Mouse (Mus musculus): ENCODE data around the gene Frmd4b.

The Frmd4b gene

DNA sequence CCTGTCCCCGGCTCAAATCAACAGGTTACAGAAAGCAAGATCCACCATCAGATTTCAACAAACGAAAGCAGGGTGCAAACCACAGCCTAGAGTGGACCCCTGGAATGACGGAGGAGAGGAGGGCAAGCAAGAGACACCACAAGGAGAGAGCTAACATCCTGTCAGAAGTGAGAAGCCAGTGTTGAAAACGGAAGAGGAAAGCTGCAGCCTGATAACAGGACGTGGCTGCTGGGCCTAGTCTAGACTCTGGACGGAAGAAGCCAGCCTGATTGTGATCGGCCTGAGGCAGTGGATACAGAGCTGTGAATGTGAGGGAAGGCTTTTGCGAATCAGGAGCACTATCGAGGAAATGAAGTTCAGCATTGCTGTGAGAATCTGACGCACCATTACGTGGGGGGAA lies 296.2 kb downstream of the Frmd4b start:
- intact Hi-C loops (cut with DNase I): no loop called here

DNA sequence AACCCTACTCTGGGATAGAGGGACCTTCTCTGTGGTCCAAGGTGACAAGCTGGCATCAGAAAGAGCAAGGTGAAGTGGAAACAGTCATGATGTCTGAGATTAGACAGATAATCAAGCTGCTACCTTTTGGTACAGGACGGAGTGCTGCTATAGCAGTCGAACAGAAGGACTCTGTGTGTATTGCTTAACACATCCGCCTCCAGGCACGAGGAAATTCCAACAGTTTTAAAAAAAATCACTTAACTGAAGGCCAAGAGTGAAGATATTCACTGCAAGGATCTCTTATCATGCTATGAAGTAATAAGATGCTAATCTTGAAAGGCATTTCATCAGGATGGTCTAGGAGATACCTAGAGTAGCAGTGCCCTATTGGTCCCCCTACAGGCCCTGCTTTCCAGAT lies 298.3 kb downstream of the Frmd4b start:
- intact Hi-C loops (cut with DNase I): no loop called here

DNA sequence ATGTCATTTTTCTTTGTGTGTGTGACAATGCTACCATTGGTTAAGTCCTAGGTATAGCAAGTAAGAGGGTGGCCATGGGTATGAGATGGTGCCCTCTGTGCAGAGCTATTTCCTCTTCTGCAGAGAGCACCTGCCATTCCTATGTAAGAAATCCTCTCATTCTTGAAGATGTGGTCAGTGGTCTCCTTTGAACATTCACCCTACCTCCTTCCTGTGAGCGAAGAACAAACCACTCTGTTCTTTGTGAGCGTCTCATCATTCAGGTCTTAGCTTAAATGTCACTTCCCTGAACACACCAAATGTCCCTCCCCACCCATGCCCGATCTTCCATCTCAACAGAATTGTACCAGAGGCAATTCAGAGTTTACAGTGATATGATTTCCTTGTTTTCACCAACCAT lies 299.4 kb downstream of the Frmd4b start:
- intact Hi-C loops (cut with DNase I): no loop called here

DNA sequence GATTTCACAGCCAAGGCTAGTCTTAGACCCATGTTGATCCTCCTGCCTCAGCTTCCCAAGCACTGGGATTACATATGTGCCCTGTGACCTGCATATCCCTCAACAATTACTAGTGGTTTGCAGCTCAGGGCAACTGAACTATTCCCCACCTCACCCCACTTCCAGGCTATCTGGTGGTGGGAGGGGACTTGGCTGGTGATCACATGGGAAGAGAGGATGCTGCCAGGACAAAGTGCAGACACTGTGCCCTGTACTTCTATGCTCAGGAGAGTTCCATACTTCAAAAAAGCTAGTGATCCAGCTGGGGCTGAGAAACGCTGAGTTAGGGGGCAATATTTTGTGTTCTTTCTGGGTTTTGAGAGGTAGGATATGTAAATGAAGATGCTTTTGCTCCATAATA lies 300.6 kb downstream of the Frmd4b start:
- intact Hi-C loops (cut with DNase I): no loop called here

DNA sequence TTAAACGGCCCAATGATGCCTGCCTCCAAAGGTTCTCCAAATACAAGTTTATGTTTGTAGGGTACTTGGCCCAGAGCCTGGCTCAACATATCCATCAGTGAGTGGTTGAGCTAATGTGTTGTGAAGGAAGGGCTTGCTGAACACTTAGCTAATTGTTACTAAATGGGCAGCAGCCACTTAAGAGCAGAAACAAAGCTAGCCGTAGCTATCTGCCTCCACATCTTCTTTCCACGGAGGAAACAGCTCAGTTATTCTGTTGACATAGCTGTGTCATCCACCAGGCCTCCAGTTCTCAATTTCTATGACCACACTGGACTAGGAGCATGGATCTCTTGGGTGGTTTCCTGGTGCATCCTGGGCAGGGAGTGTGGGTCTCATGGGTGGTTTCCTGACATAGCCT lies 302.0 kb downstream of the Frmd4b start:
- intact Hi-C loops (cut with DNase I): no loop called here

DNA sequence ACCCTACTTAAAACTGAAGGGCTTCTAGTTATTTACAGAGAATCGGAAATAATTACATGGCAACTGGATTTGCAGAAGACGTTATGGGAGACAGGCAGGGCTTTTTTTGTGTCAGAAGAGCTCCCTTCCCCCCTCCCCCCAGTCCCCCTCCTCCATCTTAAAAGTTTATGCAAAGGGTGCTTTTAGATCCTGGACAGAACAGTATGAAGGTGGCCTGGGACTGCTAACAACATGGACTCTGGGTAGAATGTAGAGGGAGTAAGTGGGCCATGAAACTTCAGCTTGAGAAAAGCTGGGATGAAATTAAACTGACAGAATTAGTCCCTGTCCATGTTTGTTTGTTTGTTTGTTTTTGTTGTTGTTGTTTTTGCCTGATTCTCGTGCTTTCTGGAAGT lies 304.8 kb downstream of the Frmd4b start:
- intact Hi-C loops (cut with DNase I): no loop called here

DNA sequence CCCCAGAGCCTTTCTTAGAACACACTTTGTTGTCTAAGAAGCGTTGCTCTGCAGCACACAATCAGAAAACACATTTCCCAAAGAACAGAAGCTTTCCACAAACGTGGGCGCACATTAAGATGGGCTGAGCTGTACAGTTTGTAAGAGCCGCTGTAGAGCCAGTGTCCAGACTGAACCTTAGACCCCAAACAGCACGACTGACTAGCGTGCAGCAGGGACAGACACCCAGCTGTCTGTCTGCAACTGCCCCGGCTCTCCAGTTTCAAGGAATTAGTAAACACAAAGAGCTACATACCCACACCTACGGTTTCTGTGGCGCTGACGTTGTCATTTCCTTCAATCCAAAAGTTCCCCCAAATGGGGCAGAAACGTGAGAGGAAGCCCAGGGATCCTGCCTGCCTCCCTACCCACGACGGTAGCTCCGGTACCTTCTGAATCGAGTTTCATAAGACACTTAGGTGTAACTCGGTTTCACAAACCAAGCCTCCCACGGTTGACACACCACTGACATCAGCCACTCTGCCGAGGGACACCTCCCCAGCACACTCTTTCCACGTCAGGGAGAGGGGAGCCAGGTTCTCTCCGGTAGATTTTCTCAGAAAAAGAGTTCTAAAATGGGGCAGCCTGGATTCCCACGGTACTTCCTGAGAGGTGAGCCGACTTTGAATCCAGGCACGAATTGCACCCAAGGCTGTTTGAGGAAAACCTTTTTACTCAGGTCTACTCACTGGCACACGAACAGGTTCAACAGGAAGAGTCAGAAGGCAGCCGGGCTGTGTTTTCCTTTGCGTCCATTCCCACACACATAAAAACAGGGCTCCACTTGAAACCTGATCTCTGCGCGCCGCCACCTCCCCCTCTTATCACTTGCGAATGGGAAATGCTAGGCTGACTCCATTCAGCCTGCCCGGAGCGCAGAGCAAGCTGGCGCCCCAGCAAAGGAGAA lies 305.5 kb downstream of the Frmd4b start:
- intact Hi-C loops (cut with DNase I): no loop called here

DNA sequence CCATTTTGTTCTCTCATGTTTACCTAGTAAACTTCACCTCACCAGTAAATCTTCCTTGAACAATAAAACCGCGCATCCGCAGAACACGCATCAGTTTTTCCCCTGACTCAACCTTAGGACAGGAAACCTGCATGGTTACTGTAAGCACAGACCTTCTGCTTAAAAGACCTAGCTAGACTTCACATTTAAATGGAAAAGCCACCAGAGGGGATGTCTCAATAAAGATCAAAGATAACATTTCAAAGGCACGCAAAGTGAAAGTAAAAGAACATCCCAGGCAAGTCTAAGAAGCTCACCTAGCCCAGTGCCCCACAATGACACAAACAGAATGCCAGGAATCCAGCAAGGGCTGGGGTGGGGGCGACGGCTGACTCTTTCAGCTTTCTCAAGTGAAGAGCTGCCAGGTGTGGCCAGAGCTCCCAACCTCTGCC lies 306.4 kb downstream of the Frmd4b start:
- intact Hi-C loops (cut with DNase I): no loop called here

DNA sequence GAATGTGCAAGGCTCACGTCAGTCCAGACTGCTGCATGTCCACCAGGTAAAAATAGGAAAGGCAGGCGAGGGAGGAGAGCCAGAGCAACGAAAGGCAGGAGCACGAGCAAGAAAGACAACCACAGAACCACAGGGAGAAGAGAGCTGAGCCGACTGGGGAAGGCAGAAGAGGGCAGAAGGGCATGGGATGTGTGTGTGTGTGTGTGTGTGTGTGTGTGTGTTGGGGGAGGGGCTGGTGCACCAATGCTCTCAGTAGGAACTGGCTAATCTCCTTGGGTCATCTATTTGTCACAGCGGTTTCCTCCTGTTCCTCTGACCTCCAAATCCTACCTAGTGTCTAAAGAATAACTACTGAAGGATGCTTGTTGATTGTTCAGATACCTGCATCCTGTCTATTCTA lies 308.2 kb downstream of the Frmd4b start:
- intact Hi-C loops (cut with DNase I): no loop called here

DNA sequence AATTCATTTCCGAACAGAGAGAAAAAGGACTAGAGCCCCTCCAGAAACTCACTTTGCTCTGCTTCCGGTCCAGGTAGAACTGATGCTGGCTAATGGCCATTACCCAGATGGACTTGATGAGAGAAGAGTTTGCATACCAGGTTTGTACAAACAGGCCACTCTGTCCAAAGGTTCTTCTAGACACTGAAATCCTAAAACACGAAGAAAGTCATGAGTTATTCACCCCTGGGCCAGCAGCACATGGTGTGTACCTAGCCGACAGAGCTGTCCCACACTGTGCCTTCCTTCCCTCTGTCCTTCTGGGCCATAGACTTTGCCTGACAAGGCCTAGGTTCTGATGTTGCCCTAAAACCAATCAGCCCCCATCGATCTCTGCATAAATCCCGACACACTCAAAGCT lies 308.8 kb downstream of the Frmd4b start:
- intact Hi-C loops (cut with DNase I): no loop called here

DNA sequence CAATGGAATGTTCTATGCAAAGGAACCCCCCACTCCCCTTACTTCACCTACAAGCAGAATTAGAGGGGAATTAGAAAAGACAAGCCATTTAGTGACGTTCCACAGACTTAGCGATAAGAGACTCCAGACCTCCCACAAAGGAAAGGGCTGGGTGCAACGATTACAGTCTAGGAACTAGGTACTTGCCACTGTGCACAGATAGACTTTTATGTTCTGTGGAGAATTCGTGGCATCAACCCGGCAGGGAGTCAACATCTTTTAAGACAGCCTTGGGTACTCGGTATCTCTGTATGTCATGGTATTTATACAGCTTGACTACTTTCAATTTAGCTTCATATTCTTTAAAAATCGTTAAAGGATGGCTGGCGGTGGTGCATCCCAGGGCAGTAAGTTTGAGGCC lies 310.1 kb downstream of the Frmd4b start:
- intact Hi-C loops (cut with DNase I): no loop called here

DNA sequence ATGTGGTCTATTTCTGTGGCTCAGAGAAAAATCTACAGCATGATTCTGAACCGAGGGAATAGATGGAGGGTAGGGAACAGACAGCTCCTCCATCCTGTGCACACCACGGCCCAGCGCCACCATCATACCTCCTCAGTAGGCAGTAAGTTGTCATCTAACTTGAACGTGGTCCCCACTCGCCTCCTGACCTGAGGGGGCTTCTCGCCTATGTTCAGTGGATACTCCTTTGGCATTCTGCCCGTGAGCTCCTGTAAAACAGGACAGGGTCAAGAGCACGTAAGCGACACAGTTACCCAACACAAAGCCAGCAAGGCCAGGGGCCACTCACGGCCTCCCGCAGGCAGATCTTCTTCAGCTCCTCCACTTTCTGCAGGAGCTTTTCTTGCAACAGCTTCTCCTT lies 311.0 kb downstream of the Frmd4b start:
- intact Hi-C loops (cut with DNase I): no loop called here

DNA sequence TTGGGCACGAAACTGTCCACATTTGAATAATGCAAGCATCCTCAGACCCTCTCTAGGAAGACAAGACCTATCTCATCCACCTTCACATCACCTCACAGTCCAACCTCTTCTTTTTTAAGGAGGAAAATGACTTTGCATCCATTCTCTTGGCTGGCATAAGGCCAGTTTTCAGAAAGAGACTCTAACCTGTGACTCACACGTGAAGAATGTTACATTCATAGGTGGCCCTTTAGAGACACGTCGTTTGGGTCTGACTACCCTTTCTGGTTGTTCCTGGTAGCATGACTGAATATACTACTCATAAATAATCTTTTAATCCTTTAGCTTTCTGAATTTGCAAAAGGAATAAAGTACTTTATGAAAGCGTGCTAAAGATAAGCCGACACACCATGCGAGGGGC lies 311.9 kb downstream of the Frmd4b start:
- intact Hi-C loops (cut with DNase I): no loop called here

DNA sequence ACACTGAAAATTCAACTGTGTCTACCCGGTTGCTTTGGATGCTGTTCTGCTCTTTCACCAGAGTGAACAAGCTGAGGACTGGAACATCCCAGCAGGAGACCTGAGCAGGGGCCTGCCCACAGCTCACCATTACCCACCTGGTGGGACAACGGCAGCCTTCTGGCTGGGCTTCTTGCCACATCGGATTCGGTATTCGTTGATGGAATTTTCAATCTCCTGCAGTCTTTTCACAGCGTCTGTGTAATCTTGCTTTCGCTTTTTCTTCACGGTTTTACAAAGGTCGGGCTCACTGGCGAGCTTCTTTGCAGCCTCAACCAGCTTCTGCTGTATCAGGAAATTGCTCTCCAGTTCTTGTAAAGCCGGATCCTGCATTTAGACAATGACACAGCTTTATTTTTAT lies 312.3 kb downstream of the Frmd4b start:
- intact Hi-C loops (cut with DNase I): no loop called here

DNA sequence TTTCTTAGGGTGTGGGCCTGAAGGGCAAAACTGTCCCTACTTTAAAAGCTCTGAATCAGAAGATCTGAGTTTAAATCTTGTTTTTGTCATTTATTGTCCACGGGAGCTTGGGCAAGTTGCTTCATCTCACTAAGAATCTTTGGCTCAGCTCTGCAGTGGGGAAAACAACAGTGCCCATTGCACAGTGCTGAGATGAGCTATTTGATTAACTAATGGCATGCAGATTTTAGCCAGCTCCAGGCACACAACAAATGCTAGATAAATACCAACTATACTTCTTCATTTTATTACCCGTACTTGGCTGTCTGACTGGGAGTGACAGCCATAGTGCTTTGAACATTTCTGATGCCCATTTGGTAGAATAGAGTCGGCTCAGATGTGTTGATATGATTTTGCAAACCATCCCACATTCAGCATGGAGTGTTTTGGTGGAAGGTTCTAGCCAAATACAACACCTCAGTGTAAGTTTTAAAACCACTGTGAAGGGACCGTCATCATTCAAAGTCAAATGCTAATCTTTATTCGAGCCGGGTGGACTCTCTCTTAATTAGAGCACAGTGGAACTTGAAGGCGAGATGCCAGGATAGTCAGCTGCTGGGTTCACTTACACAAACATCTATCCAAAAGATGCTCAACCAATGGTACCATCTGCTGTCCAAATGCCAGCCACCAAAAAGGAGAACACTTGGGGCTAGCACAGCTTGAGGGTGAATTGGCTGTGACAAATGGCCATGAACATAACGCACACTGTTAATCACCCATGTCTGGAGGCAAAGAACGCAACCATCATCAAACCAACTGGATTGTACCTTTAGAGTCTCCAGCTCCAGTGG lies 313.8 kb downstream of the Frmd4b start:
- intact Hi-C loops (cut with DNase I): no loop called here

DNA sequence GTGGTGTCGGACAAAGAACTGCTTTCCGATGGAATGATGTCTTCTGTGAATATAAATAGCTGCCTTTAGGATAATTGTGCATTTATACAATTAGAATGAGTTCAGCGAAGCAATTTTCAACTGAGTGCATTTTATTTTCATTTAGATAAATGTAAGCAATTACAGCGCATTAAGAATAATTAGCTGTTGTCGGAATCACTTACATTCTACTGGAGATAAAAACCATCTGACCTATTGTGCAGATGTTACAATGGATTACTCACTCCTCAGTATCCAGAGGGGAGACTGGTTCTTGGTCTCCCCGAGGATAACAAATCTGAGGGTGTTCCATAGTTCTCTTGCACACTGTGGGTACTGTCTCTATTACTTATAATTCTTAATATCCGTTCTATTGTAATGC lies 315.0 kb downstream of the Frmd4b start:
- intact Hi-C loops (cut with DNase I): no loop called here

DNA sequence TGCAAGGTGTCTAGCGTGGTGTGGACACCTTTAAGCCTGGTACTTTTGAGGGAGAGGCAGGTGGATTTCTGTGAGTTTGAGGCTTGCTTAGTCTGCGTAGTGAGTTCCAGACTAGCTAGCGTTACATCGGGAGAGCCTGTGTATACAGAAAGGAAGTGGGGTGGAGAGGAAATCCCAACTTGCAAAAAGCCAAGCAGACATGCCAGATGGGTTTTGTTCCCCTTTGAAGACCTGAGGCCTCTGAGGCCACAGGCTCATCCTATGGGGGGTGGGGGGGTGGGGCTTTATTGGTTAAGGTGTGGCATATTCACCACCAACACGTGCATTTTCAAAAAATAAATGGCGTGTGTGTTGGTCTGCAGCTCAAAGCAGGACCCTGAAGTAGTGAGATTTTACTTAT lies 316.7 kb downstream of the Frmd4b start:
- intact Hi-C loops (cut with DNase I): no loop called here

DNA sequence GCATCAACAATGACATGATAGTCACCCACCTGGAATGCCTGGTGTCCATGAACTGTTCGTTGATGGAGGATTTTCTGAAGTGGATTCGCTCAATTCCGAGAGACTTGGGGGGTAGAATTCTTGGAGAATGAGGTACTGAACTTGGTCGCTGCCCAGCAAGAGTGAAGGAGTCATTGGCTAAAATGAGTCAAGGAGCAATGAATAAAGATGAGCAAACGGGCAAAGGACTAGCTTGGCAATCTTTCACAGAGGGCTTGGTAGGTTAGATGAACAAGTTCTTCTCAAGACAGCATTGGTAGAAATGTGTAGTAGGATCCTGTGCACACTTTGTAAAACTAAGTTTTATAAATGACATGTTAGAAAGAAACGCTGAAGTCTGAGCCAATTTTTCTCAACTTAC lies 317.2 kb downstream of the Frmd4b start:
- intact Hi-C loops (cut with DNase I): no loop called here

DNA sequence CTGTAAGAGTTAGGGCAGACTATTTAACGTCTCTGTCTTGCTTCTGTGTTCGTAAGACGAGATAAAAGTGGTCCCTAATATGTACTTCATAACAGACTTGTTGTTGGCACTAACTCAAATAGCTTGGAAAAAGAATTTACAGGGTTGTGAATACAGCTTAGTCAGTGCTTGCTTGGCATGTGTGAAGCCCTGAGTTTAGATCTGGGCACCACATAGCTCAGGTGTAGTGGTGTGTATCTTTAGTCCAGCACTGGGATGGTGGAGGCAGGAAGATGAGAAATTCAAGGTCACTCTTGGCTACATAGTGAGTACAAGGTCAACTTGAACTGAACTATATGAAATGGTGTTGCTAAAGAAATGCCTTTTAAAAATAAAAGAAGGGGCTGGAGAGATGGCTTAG lies 320.2 kb downstream of the Frmd4b start:
- intact Hi-C loops (cut with DNase I): no loop called here

DNA sequence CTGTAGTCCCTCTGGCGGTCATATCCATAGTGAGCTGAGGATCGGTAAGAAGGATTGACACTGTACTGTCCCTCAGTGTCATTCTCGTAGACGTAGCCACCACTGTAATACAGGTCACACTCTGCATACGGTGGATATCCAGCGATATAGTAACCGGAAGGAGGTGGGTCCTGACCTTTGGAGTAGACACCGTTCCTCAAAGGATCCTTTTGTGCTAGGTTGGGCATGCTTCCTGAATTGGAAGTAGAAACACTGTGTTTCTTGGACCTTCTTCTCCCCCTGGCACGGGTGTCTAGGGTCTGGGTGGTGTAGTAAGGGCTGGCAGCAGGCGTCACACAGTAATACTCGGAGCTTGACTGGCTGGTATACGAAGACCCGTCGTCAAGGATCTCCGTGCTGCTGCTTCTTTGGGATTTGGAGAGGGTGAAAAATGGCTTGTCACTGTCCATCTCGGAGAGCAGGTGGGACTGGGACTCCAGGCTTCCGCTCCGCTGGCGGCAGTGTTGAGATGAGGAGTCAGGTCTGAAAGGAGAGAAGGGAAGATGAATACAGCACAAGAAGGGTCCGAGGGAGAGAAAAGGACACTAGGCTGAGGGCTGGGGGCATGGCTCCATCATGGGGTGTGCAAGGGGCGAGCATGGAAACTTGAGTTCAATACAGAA lies 321.3 kb downstream of the Frmd4b start:
- intact Hi-C loops (cut with DNase I): no loop called here

DNA sequence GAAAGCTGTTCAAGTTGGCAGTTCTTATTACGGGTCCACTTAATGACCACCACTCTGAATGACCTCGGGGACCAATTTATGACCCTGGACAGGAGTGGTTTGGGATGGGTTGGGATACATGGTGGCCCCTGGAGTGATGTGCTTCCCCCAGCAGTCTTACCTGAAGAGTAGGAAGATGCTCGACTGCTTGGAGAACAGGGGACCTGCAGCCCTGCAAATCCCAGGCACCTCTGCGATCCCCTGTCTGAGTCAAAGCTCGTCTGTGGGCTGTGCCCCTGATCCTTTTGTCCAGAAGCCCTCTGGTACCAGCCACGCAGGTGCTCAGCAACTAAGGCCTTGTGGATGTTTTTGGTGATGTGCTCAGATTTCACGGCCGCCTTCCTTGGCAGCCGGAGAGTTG lies 321.9 kb downstream of the Frmd4b start:
- intact Hi-C loops (cut with DNase I): no loop called here
